Mouse (Mus musculus) urinary bladder, postnatal 10 days (tissue): ENCODE measurements around the gene Themis.

Experiments
- DNase-seq: peaks from one replicate; pipeline ENCODE4 v3.0.0; 2022; ENCODE audit warnings: low spot score

The Themis gene

GRCm38 (mm10) chr10:28805160-28805559, 137.0 kb downstream of the Themis start:
- no peak for DNase-seq

- DNase-seq, result no peak
These were observed 143.9 kb downstream of the Themis start for GRCm38 (mm10) chr10:28811928-28812570.

GRCm38 (mm10) chr10:28812571-28812936, 144.4 kb downstream of the Themis start:
- no peak for DNase-seq

GRCm38 (mm10) chr10:28816160-28816559, 148.0 kb downstream of the Themis start:
- DNase-seq, result no peak

GRCm38 (mm10) chr10:28822320-28822719, 154.2 kb downstream of the Themis start:
- no peak for DNase-seq

GRCm38 (mm10) chr10:28842605-28843004, 174.4 kb downstream of the Themis start:
- no peak for DNase-seq

GRCm38 (mm10) chr10:28843755-28844717, 175.9 kb downstream of the Themis start:
- DNase-seq, result no peak

GRCm38 (mm10) chr10:28856154-28856553, 188.0 kb downstream of the Themis start:
- DNase-seq, result no peak

GRCm38 (mm10) chr10:28870580-28871354, 202.6 kb downstream of the Themis start:
- DNase-seq, result no peak

GRCm38 (mm10) chr10:28874605-28875004, 206.4 kb downstream of the Themis start:
- no peak for DNase-seq

GRCm38 (mm10) chr10:28887643-28888042, 219.5 kb downstream of the Themis start:
- no peak for DNase-seq

GRCm38 (mm10) chr10:28890886-28891285, 222.7 kb downstream of the Themis start:
- DNase-seq, result no peak

- no peak for DNase-seq
These were observed 230.2 kb downstream of the Themis start for GRCm38 (mm10) chr10:28898351-28898750.
